Mouse (Mus musculus) hindbrain, embryonic 12.5 days (tissue): Measurements from ENCODE around the gene Cep128. TPM values are rescaled to one million over a fixed set of nuclear protein-coding genes. Genes with fewer than 3 reads are reported as not detected.

Experiments used
- ATAC-seq: fragments of 200-750 bp; cut with Nextera tagmentation; 2 replicates; pipeline ENCODE4 v1.8.0; 2017; ENCODE audit warnings: moderate TSS enrichment; ENCODE audit not compliant: low FRiP score
- H3K27ac ChIP-seq: fragments of 300-500 bp; sonication (generic); 2 replicates; pipeline ENCODE4 v1.5.1; 2016; ENCODE audit warnings: mild to moderate bottlenecking
- H3K27me3 ChIP-seq: fragments of 300-500 bp; sonication (generic); 2 replicates; pipeline ENCODE4 v1.6.1; 2016; ENCODE audit warnings: mild to moderate bottlenecking
- H3K36me3 ChIP-seq: fragments of 300-500 bp; sonication (generic); 2 replicates; pipeline ENCODE4 v1.6.1; 2016; ENCODE audit warnings: mild to moderate bottlenecking
- H3K4me1 ChIP-seq: fragments of 300-500 bp; sonication (generic); 2 replicates; pipeline ENCODE4 v1.6.1; 2016
- H3K4me2 ChIP-seq: fragments of 300-500 bp; sonication (generic); replicated peaks from 2 replicates; pipeline ENCODE4 v1.6.1; 2016; ENCODE audit warnings: mild to moderate bottlenecking
- H3K4me3 ChIP-seq: fragments of 300-500 bp; sonication (generic); 2 replicates; pipeline ENCODE4 v1.5.1; 2016; ENCODE audit warnings: mild to moderate bottlenecking
- H3K9ac ChIP-seq: fragments of 300-500 bp; sonication (generic); 2 replicates; pipeline ENCODE4 v1.6.1; 2016; ENCODE audit warnings: mild to moderate bottlenecking, moderate library complexity
- H3K9me3 ChIP-seq: fragments of 300-500 bp; sonication (generic); replicated peaks from 2 replicates; pipeline ENCODE4 v1.6.1; 2016; ENCODE audit warnings: mild to moderate bottlenecking
- WGBS: fragments of 180-500 bp; shearing (Covaris S2); methylation state at CpG from one replicate; pipeline ENCODE4 v1.1.7; 2016; 5-methylcytosine and 5-hydroxymethylcytosine counted together
- polyA plus RNA-seq: library from polyadenylated mRNA; unstranded; fragments of >200 nt; fragmentation: Nextera tagmentation; extraction: Ambion mirVana; gene quantifications from 2 replicates; pipeline ENCODE4 v1.2.1, GENCODE M21; 2016

Cep128 gene
- polyA plus RNA-seq, 1 experiment from 2014 or later: 8.7 TPM

- H3K27me3 ChIP-seq: no peaks in the 10 kb centered on the region
- WGBS: 42% methylated on average over 5 of the region's 5 CpGs
- no peak overlapping the region for H3K4me2 ChIP-seq
- no peak overlapping the region for H3K27ac ChIP-seq
- no peak overlapping the region for H3K4me3 ChIP-seq
- no peaks in the 10 kb centered on the region for H3K36me3 ChIP-seq
- H3K4me1 ChIP-seq: 0 out of 2 replicates have a peak, but pooled peaks cover 4% of the 10 kb centered on the region
- H3K9me3 ChIP-seq: no peaks in the 10 kb centered on the region
- peak; percentile 86 for ATAC-seq
- no peak overlapping the region for H3K9ac ChIP-seq
Measured at GRCm38 (mm10) chr12:91066286-91067082, 317.7 kb downstream of the Cep128 start.

- H3K4me1 ChIP-seq: 0 out of 2 replicates have a peak, but pooled peaks cover 4% of the 10 kb centered on the region
- no peak for ATAC-seq
- no peaks in the 10 kb centered on the region for H3K9me3 ChIP-seq
- H3K4me2 ChIP-seq: no peak overlapping the region
- H3K36me3 ChIP-seq: no peaks in the 10 kb centered on the region
- H3K4me3 ChIP-seq: no peak overlapping the region
- no peak overlapping the region for H3K27ac ChIP-seq
- WGBS: 74% methylated on average over 3 of the region's 3 CpGs
- H3K9ac ChIP-seq: no peak overlapping the region
- H3K27me3 ChIP-seq: no peaks in the 10 kb centered on the region
Measured at GRCm38 (mm10) chr12:91065423-91065822, 318.8 kb downstream of the Cep128 start.

- Histone ChIP-seq H3K27ac (no peak overlapping the region), H3K9ac (no peak overlapping the region), H3K4me1 (0 out of 2 replicates have a peak, but pooled peaks cover 4% of the 10 kb centered on the region), H3K27me3 (no peaks in the 10 kb centered on the region), H3K4me2 (no peak overlapping the region), H3K9me3 (no peaks in the 10 kb centered on the region), H3K4me3 (no peak overlapping the region), H3K36me3 (no peaks in the 10 kb centered on the region)
- no peak for ATAC-seq
Measured at GRCm38 (mm10) chr12:91064368-91064999, 319.7 kb downstream of the Cep128 start.

- Histone ChIP-seq H3K9me3 (no peaks in the 10 kb centered on the region), H3K4me3 (no peak overlapping the region), H3K27me3 (no peaks in the 10 kb centered on the region), H3K27ac (no peak overlapping the region), H3K9ac (no peak overlapping the region), H3K4me1 (0 out of 2 replicates have a peak, but pooled peaks cover 4% of the 10 kb centered on the region), H3K36me3 (no peaks in the 10 kb centered on the region), H3K4me2 (no peak overlapping the region)
- no peak for ATAC-seq
- WGBS: 90% methylated on average over 4 of the region's 4 CpGs
Measured at GRCm38 (mm10) chr12:91063337-91064015, 320.7 kb downstream of the Cep128 start.

GRCm38 (mm10) chr12:91062681-91063080 lies 321.5 kb downstream of the Cep128 start:
- H3K27me3 ChIP-seq: no peaks in the 10 kb centered on the region
- H3K9me3 ChIP-seq: no peaks in the 10 kb centered on the region
- H3K27ac ChIP-seq: no peak overlapping the region
- H3K4me1 ChIP-seq: 0 out of 2 replicates have a peak, but pooled peaks cover 4% of the 10 kb centered on the region
- no peak overlapping the region for H3K4me3 ChIP-seq
- H3K36me3 ChIP-seq: no peaks in the 10 kb centered on the region
- H3K4me2 ChIP-seq: no peak overlapping the region
- WGBS: 79% methylated on average over 4 of the region's 4 CpGs
- no peak overlapping the region for H3K9ac ChIP-seq
- ATAC-seq: no peak

GRCm38 (mm10) chr12:91059704-91060318 lies 324.4 kb downstream of the Cep128 start:
- H3K36me3 ChIP-seq: no peaks in the 10 kb centered on the region
- no peaks in the 10 kb centered on the region for H3K27me3 ChIP-seq
- no peak overlapping the region for H3K27ac ChIP-seq
- ATAC-seq: no peak
- H3K4me3 ChIP-seq: no peak overlapping the region
- H3K4me2 ChIP-seq: no peak overlapping the region
- H3K9me3 ChIP-seq: no peaks in the 10 kb centered on the region
- H3K4me1 ChIP-seq: no peaks in the 10 kb centered on the region
- H3K9ac ChIP-seq: no peak overlapping the region
- 86% methylated on average over 12 of the region's 12 CpGs for whole genome bisulfite sequencing

GRCm38 (mm10) chr12:91056885-91057284 lies 327.3 kb downstream of the Cep128 start:
- H3K4me2 ChIP-seq: no peak overlapping the region
- no peaks in the 10 kb centered on the region for H3K9me3 ChIP-seq
- no peaks in the 10 kb centered on the region for H3K36me3 ChIP-seq
- WGBS: 85% methylated on average over 10 of the region's 10 CpGs
- H3K4me1 ChIP-seq: no peaks in the 10 kb centered on the region
- no peak overlapping the region for H3K4me3 ChIP-seq
- no peak for ATAC-seq
- no peak overlapping the region for H3K9ac ChIP-seq
- no peaks in the 10 kb centered on the region for H3K27me3 ChIP-seq
- no peak overlapping the region for H3K27ac ChIP-seq

- Histone ChIP-seq H3K27me3 (no peaks in the 10 kb centered on the region), H3K27ac (no peak overlapping the region), H3K9ac (no peak overlapping the region), H3K4me2 (no peak overlapping the region), H3K4me1 (no peaks in the 10 kb centered on the region), H3K9me3 (no peaks in the 10 kb centered on the region), H3K36me3 (no peaks in the 10 kb centered on the region), H3K4me3 (no peak overlapping the region)
- WGBS: 82% methylated on average over 3 of the region's 3 CpGs
- ATAC-seq: no peak
Measured at GRCm38 (mm10) chr12:91052301-91052700, 331.9 kb downstream of the Cep128 start.

- Histone ChIP-seq H3K27ac (no peak overlapping the region), H3K27me3 (no peaks in the 10 kb centered on the region), H3K9me3 (no peaks in the 10 kb centered on the region), H3K4me1 (no peaks in the 10 kb centered on the region), H3K9ac (no peak overlapping the region), H3K36me3 (no peaks in the 10 kb centered on the region), H3K4me3 (no peak overlapping the region), H3K4me2 (no peak overlapping the region)
- 90% methylated on average over 9 of the region's 9 CpGs for WGBS
- ATAC-seq: no peak
Measured at GRCm38 (mm10) chr12:91050593-91051325, 333.4 kb downstream of the Cep128 start.

GRCm38 (mm10) chr12:91041363-91041762 lies 342.8 kb downstream of the Cep128 start:
- H3K4me2 ChIP-seq: no peak overlapping the region
- no peaks in the 10 kb centered on the region for H3K4me1 ChIP-seq
- no peaks in the 10 kb centered on the region for H3K36me3 ChIP-seq
- whole genome bisulfite sequencing: 88% methylated on average over 4 of the region's 4 CpGs
- no peak overlapping the region for H3K4me3 ChIP-seq
- H3K27ac ChIP-seq: no peak overlapping the region
- no peak for ATAC-seq
- no peaks in the 10 kb centered on the region for H3K9me3 ChIP-seq
- no peak overlapping the region for H3K9ac ChIP-seq
- no peaks in the 10 kb centered on the region for H3K27me3 ChIP-seq

- WGBS: 84% methylated on average over 7 of the region's 7 CpGs
- Histone ChIP-seq H3K9ac (no peak overlapping the region), H3K4me3 (no peak overlapping the region), H3K9me3 (no peaks in the 10 kb centered on the region), H3K27ac (no peak overlapping the region), H3K36me3 (no peaks in the 10 kb centered on the region), H3K4me1 (no peaks in the 10 kb centered on the region), H3K27me3 (no peaks in the 10 kb centered on the region), H3K4me2 (no peak overlapping the region)
- ATAC-seq: no peak
Measured at GRCm38 (mm10) chr12:91040267-91040905, 343.8 kb downstream of the Cep128 start.
